Mouse (Mus musculus): Measurements from ENCODE around the gene Asah2.

DNA sequence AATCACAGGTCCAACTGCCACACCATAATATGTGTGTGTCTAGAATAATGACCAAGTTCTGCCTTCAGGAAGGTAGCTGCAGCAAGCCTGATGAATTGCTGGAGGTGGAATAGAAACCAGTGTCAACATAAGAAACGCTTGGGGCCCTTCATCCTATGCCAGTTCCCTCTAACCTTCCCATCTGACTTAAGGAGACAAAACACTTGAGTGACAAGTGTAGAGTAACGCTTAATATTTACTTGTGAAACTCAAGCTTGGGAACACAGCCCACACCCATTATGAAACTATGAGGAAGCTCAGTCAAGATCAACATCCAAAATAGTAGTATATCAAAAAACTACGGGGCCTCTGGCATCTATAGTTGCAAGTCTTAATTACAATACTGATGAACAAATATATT lies 10.5 kb upstream of the Asah2 start:
- TF ChIP-seq EP300 (optimal IDR thresholded peaks at IDR 0.05): no peak
- no peak for TF ChIP-seq CTCF (IDR thresholded peaks at IDR 0.05; ENCODE audit: low read depth)

Data from stomach, postnatal 0 days (tissue).